In the genomic region with DNA sequence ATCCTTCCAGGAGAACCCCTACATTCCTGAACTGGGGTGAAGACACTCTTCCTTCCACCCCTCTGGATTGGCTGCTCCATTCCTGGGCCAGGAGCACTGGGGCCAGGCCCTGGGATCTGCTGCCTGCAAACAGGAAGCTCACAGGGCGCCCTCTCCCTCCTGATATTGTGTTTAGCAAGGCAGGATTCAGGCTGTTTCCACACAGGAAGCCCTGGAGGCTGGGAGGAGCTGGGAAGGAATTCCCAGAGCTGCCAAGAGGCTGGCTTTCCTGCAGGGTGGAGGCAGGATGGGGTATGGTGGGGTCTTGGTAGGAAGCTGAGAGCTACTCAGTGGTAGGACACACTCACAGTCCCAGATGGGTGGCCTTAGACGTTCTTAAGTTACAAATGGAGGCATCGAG, we compare ENCODE assay signal across 9 mouse cellular contexts. TPM values are rescaled to one million over a fixed set of nuclear protein-coding genes. Genes with fewer than 3 reads are reported as not detected.
DNase-seq lines count a peak whose midpoint lies in the region; ATAC-seq and TF ChIP-seq lines count a peak whose summit lies in the region.
"Had no signal": no experiment of that assay in that cellular context is flagged by ENCODE, and none has a peak within 500 bp of the region (broad histone marks: within the 10 kb centered on the region; RNA-seq: fewer than 3 reads in every experiment).

No protein-coding gene starts in this region.

- no peak overlapping the region; the same call in 1 of the 2 replicates for H3K9ac ChIP-seq in hindbrain, embryonic 11.5 days (ENCODE audit: low read depth, low read length)
- 0 out of 2 replicates have a peak overlapping the region, but pooled peaks have one; percentile 38 for H3K9ac ChIP-seq in forebrain, embryonic 16.5 days (replicated peaks; ENCODE audit: low read depth, low read length)
- H3K9ac ChIP-seq in hindbrain, embryonic 13.5 days, result no peak overlapping the region
- H3K9ac ChIP-seq in liver, adult 2 months (ENCODE audit: low read depth, low read length), result no peak overlapping the region
- 0 out of 2 replicates have a peak overlapping the region, but pooled peaks have one; percentile 14 for H3K9ac ChIP-seq in stomach, embryonic 14.5 days (replicated peaks; ENCODE audit: low read depth, low read length)

- intact Hi-C loops in left cerebral cortex, postnatal 36 days (cut with DNase I), result no loop called here

- no peaks in the 10 kb centered on the region for H3K9me3 ChIP-seq in hindbrain, embryonic 10.5 days
- no peaks in the 10 kb centered on the region for H3K9me3 ChIP-seq in hindbrain, embryonic 11.5 days (ENCODE audit: control insufficient read depth, low read length)
- no peaks in the 10 kb centered on the region for H3K9me3 ChIP-seq in forebrain, embryonic 16.5 days (ENCODE audit: control insufficient read depth, low read length)
- H3K9me3 ChIP-seq in hindbrain, embryonic 13.5 days, result no peaks in the 10 kb centered on the region
- no peaks in the 10 kb centered on the region for H3K9me3 ChIP-seq in stomach, embryonic 14.5 days (ENCODE audit: control insufficient read depth, low read depth, low read length)

- no peak for TF ChIP-seq POLR2A in liver, adult 2 months (IDR thresholded peaks at IDR 0.05; ENCODE audit: extremely low read depth, insufficient read depth, low read length)

- no peak for TF ChIP-seq CTCF in liver, adult 2 months (IDR thresholded peaks at IDR 0.05; ENCODE audit: low read depth, low read length)

- peaks cover 19% of the 10 kb centered on the region; the same call in 1 of the 2 replicates for H3K27me3 ChIP-seq in hindbrain, embryonic 10.5 days (ENCODE audit: insufficient read depth, poor library complexity, severe bottlenecking)
- no peaks in the 10 kb centered on the region for H3K27me3 ChIP-seq in hindbrain, embryonic 11.5 days (ENCODE audit: control insufficient read depth, insufficient read depth, low read length)
- no peaks in the 10 kb centered on the region for H3K27me3 ChIP-seq in forebrain, embryonic 16.5 days (replicated peaks; ENCODE audit: control insufficient read depth, insufficient read depth, low read length)
- peaks cover 12% of the 10 kb centered on the region for H3K27me3 ChIP-seq in hindbrain, embryonic 13.5 days
- H3K27me3 ChIP-seq in liver, adult 2 months (ENCODE audit: control insufficient read depth, insufficient read depth, low read length), result no peaks in the 10 kb centered on the region
- H3K27me3 ChIP-seq in stomach, embryonic 14.5 days (ENCODE audit: control insufficient read depth, insufficient read depth, low read length), result no peaks in the 10 kb centered on the region

- no peak for DNase-seq in hindbrain, embryonic 10.5 days (ENCODE audit: low spot score)
- DNase-seq in hindbrain, embryonic 11.5 days (ENCODE audit: low spot score), result no peak
- DNase-seq in liver, adult 2 months (ENCODE audit: extremely low read depth, low read depth, low spot score), result peak; percentile 6
- DNase-seq in frontal cortex, postnatal 14 days (ENCODE audit: low spot score in 2 of 2), result no peak
- no peak for DNase-seq in left cerebral cortex, postnatal 36 days (ENCODE audit: low spot score in 2 of 2)

- H3K4me3 ChIP-seq in hindbrain, embryonic 10.5 days, result no peak overlapping the region
- H3K4me3 ChIP-seq in hindbrain, embryonic 11.5 days (ENCODE audit: low read depth, low read length), result no peak overlapping the region
- H3K4me3 ChIP-seq in forebrain, embryonic 16.5 days (replicated peaks; ENCODE audit: low read length), result no peak overlapping the region
- no peak overlapping the region for H3K4me3 ChIP-seq in hindbrain, embryonic 13.5 days
- H3K4me3 ChIP-seq in liver, adult 2 months (ENCODE audit: insufficient read depth, low read depth, low read length), result no peak overlapping the region
- no peak overlapping the region for H3K4me3 ChIP-seq in stomach, embryonic 14.5 days (ENCODE audit: low read depth, low read length)

- WGBS in hindbrain, embryonic 10.5 days, result 38% methylated on average over 3 of the region's 3 CpGs
- 43% methylated on average over 3 of the region's 3 CpGs for WGBS in hindbrain, embryonic 11.5 days
- WGBS in forebrain, embryonic 16.5 days, result 52% methylated on average over 3 of the region's 3 CpGs
- 52% methylated on average over 3 of the region's 3 CpGs for WGBS in hindbrain, embryonic 13.5 days
- WGBS in liver, adult 2 months, result 75% methylated on average over 3 of the region's 3 CpGs
- 23% methylated on average over 3 of the region's 3 CpGs for WGBS in stomach, embryonic 14.5 days

- no peaks in the 10 kb centered on the region for H3K79me2 ChIP-seq in liver, adult 2 months (ENCODE audit: control insufficient read depth, insufficient read depth, low read length)

- peaks cover 54% of the 10 kb centered on the region for H3K4me1 ChIP-seq in hindbrain, embryonic 10.5 days (replicated peaks)
- peaks cover 8% of the 10 kb centered on the region for H3K4me1 ChIP-seq in hindbrain, embryonic 11.5 days (replicated peaks; ENCODE audit: control insufficient read depth, insufficient read depth, low read length)
- H3K4me1 ChIP-seq in forebrain, embryonic 16.5 days (replicated peaks; ENCODE audit: control insufficient read depth, insufficient read depth, low read length), result peaks cover 18% of the 10 kb centered on the region
- H3K4me1 ChIP-seq in hindbrain, embryonic 13.5 days (replicated peaks), result peaks cover 27% of the 10 kb centered on the region
- no peaks in the 10 kb centered on the region for H3K4me1 ChIP-seq in liver, adult 2 months (ENCODE audit: control insufficient read depth, insufficient read depth, low read length)
- H3K4me1 ChIP-seq in stomach, embryonic 14.5 days (ENCODE audit: control insufficient read depth, insufficient read depth, low read length), result peaks cover 13% of the 10 kb centered on the region; the same call in 1 of the 2 replicates

- ATAC-seq in hindbrain, embryonic 11.5 days (ENCODE audit: low FRiP score), result no peak
- 0 out of 2 replicates have a peak, but pooled peaks have one; percentile 6 for ATAC-seq in forebrain, embryonic 16.5 days
- ATAC-seq in hindbrain, embryonic 13.5 days (ENCODE audit: low FRiP score), result no peak
- ATAC-seq in stomach, embryonic 14.5 days (ENCODE audit: insufficient number of reproducible peaks, insufficient read depth, low FRiP score, low read depth), result no peak

- peak overlapping the region; percentile 79 for H3K27ac ChIP-seq in hindbrain, embryonic 10.5 days
- H3K27ac ChIP-seq in hindbrain, embryonic 11.5 days (ENCODE audit: low read depth, low read length), result no peak overlapping the region
- peak overlapping the region; percentile 60 for H3K27ac ChIP-seq in forebrain, embryonic 16.5 days (ENCODE audit: low read length)
- peak overlapping the region; percentile 40 for H3K27ac ChIP-seq in hindbrain, embryonic 13.5 days
- H3K27ac ChIP-seq in liver, adult 2 months (replicated peaks; ENCODE audit: insufficient read depth, low read depth, low read length), result peak overlapping the region; percentile 69
- peak overlapping the region; percentile 69; the same call in 1 of the 2 replicates for H3K27ac ChIP-seq in stomach, embryonic 14.5 days (ENCODE audit: low read length)

- H3K36me3 ChIP-seq in hindbrain, embryonic 10.5 days, result peaks cover 12% of the 10 kb centered on the region
- H3K36me3 ChIP-seq in hindbrain, embryonic 11.5 days (ENCODE audit: control insufficient read depth, insufficient read depth, low read length), result no peaks in the 10 kb centered on the region
- H3K36me3 ChIP-seq in forebrain, embryonic 16.5 days (ENCODE audit: control insufficient read depth, insufficient read depth), result peaks cover 1% of the 10 kb centered on the region; the same call in 1 of the 2 replicates
- peaks cover 7% of the 10 kb centered on the region for H3K36me3 ChIP-seq in hindbrain, embryonic 13.5 days
- no peaks in the 10 kb centered on the region for H3K36me3 ChIP-seq in liver, adult 2 months (ENCODE audit: control insufficient read depth, insufficient read depth, low read length)
- H3K36me3 ChIP-seq in stomach, embryonic 14.5 days (ENCODE audit: control insufficient read depth, insufficient read depth, low read length), result peaks cover 2% of the 10 kb centered on the region; the same call in 1 of the 2 replicates

- H3K4me2 ChIP-seq in hindbrain, embryonic 11.5 days (replicated peaks; ENCODE audit: low read depth, low read length), result no peak overlapping the region
- no peak overlapping the region for H3K4me2 ChIP-seq in forebrain, embryonic 16.5 days (ENCODE audit: low read length)
- H3K4me2 ChIP-seq in hindbrain, embryonic 13.5 days, result no peak overlapping the region
- H3K4me2 ChIP-seq in stomach, embryonic 14.5 days (replicated peaks; ENCODE audit: low read depth, low read length), result no peak overlapping the region

RNA-seq across cellular contexts. Expression of gene Kif26a, which starts 38.4 kb away (rescaled TPM):
- polyA plus RNA-seq in hindbrain, embryonic 10.5 days (2016; fragmentation: Nextera tagmentation; extraction: Ambion mirVana), result 2.7 and 3.1 TPM in 2 replicates
- 2.0 and 2.2 TPM in 2 replicates for polyA plus RNA-seq in hindbrain, embryonic 11.5 days (2014; fragmentation: Nextera tagmentation; extraction: Ambion mirVana)
- polyA plus RNA-seq in forebrain, embryonic 16.5 days (2015; fragmentation: Nextera tagmentation; extraction: Ambion mirVana), result 17.3 and 21.2 TPM in 2 replicates
- polyA plus RNA-seq in hindbrain, embryonic 13.5 days (2015; fragmentation: Nextera tagmentation; extraction: Ambion mirVana), result 3.8 and 4.4 TPM in 2 replicates
- total RNA-seq in liver, adult 2 months (2014; rRNA removed), result 0.27 and 0.28 TPM in 2 replicates
- 0.77 and 0.84 TPM in 2 replicates for polyA plus RNA-seq in liver, adult 2 months (2012; rRNA removed)
- polyA plus RNA-seq in stomach, embryonic 14.5 days (2014; fragmentation: Nextera tagmentation; extraction: Ambion mirVana), result 2.9 and 3.0 TPM in 2 replicates
- total RNA-seq in left cerebral cortex, postnatal 36 days (2021), result 1 to 10 TPM; 5.1 to 5.3 TPM
- polyA plus RNA-seq: C2C12 had no signal

Comparison
In these comparisons a context has a peak if more than half of its experiments do, and no peak if none do; other contexts are left out.
1. H3K9ac ChIP-seq: peak in forebrain, embryonic 16.5 days (single experiment) and stomach, embryonic 14.5 days (single experiment); none in hindbrain, embryonic 11.5 days (single experiment), hindbrain, embryonic 13.5 days (single experiment) and liver, adult 2 months (single experiment).